Mouse (Mus musculus): Measurements from ENCODE around the gene Loxl3. TPM values are rescaled to one million over a fixed set of nuclear protein-coding genes. Genes with fewer than 3 reads are reported as not detected.

Gene Loxl3
- polyA plus RNA-seq, 1 experiment from 2014 or later: 10.1 TPM

GRCm38 (mm10) chr6:83068221-83068620 lies 34.2 kb downstream of the Loxl3 start:
- 4% methylated on average over 8 of the region's 8 CpGs for WGBS
- Histone ChIP-seq H3K4me2 (ENCODE audit: low read depth, severe bottlenecking) (no peak overlapping the region), H3K27me3 (ENCODE audit: control insufficient read depth, insufficient read depth, low read length) (peaks cover 96% of the 10 kb centered on the region), H3K4me1 (ENCODE audit: control insufficient read depth, insufficient read depth, low read length) (peaks cover 19% of the 10 kb centered on the region), H3K27ac (replicated peaks; ENCODE audit: low read depth, low read length) (no peak overlapping the region), H3K9ac (ENCODE audit: low read length) (no peak overlapping the region), H3K9me3 (ENCODE audit: control insufficient read depth, low read length) (no peaks in the 10 kb centered on the region), H3K36me3 (ENCODE audit: control insufficient read depth, insufficient read depth, low read length) (no peaks in the 10 kb centered on the region), H3K4me3 (ENCODE audit: low read depth, low read length) (no peak overlapping the region)
- DNase-seq (ENCODE audit: low spot score) (no peak), ATAC-seq (ENCODE audit: insufficient number of reproducible peaks, low FRiP score, low TSS enrichment, low read depth) (no peak)

- Histone ChIP-seq H3K9me3 (ENCODE audit: control insufficient read depth, low read length) (no peaks in the 10 kb centered on the region), H3K4me2 (ENCODE audit: low read depth, severe bottlenecking) (peak overlapping the region; percentile 25; the same call in 1 of the 2 replicates), H3K27ac (replicated peaks; ENCODE audit: low read depth, low read length) (no peak overlapping the region), H3K4me3 (ENCODE audit: low read depth, low read length) (peak overlapping the region; percentile 15; the same call in 1 of the 2 replicates), H3K9ac (ENCODE audit: low read length) (no peak overlapping the region), H3K4me1 (ENCODE audit: control insufficient read depth, insufficient read depth, low read length) (peaks cover 19% of the 10 kb centered on the region), H3K36me3 (ENCODE audit: control insufficient read depth, insufficient read depth, low read length) (no peaks in the 10 kb centered on the region), H3K27me3 (ENCODE audit: control insufficient read depth, insufficient read depth, low read length) (peaks cover 95% of the 10 kb centered on the region)
- WGBS: under 1% methylated on average over 74 of the region's 81 CpGs
- ATAC-seq (ENCODE audit: insufficient number of reproducible peaks, low FRiP score, low TSS enrichment, low read depth) (no peak), DNase-seq (ENCODE audit: low spot score) (peak; percentile 55)
These were observed 34.9 kb downstream of the Loxl3 start for GRCm38 (mm10) chr6:83068706-83069487.

GRCm38 (mm10) chr6:83069488-83070246 lies 35.7 kb downstream of the Loxl3 start:
- Histone ChIP-seq H3K4me3 (ENCODE audit: low read depth, low read length) (peak overlapping the region; percentile 27; the same call in 1 of the 2 replicates), H3K27ac (replicated peaks; ENCODE audit: low read depth, low read length) (no peak overlapping the region), H3K4me2 (ENCODE audit: low read depth, severe bottlenecking) (peak overlapping the region; percentile 39), H3K27me3 (ENCODE audit: control insufficient read depth, insufficient read depth, low read length) (peaks cover 96% of the 10 kb centered on the region), H3K9ac (ENCODE audit: low read length) (no peak overlapping the region), H3K4me1 (ENCODE audit: control insufficient read depth, insufficient read depth, low read length) (peaks cover 19% of the 10 kb centered on the region), H3K36me3 (ENCODE audit: control insufficient read depth, insufficient read depth, low read length) (no peaks in the 10 kb centered on the region), H3K9me3 (ENCODE audit: control insufficient read depth, low read length) (no peaks in the 10 kb centered on the region)
- DNase-seq (ENCODE audit: low spot score) (peak; percentile 73), ATAC-seq (ENCODE audit: insufficient number of reproducible peaks, low FRiP score, low TSS enrichment, low read depth) (no peak)
- WGBS: 1% methylated on average over 66 of the region's 69 CpGs

GRCm38 (mm10) chr6:83070247-83070310 lies 36.1 kb downstream of the Loxl3 start, which contains the start of gene Tlx2:
Gene Tlx2, minus strand, starts transcription at chr6:83070293.
- Histone ChIP-seq H3K36me3 (ENCODE audit: control insufficient read depth, insufficient read depth, low read length) (no peaks in the 10 kb centered on the region), H3K27ac (replicated peaks; ENCODE audit: low read depth, low read length) (no peak within 1 kb of the TSS), H3K27me3 (ENCODE audit: control insufficient read depth, insufficient read depth, low read length) (peaks cover 93% of the 10 kb centered on the region), H3K9ac (ENCODE audit: low read length) (no peak within 1 kb of the TSS), H3K4me2 (ENCODE audit: low read depth, severe bottlenecking) (peak within 1 kb of the TSS; percentile 39), H3K4me3 (ENCODE audit: low read depth, low read length) (peak within 1 kb of the TSS; percentile 27), H3K9me3 (ENCODE audit: control insufficient read depth, low read length) (no peaks in the 10 kb centered on the region), H3K4me1 (ENCODE audit: control insufficient read depth, insufficient read depth, low read length) (peaks cover 19% of the 10 kb centered on the region)
- ATAC-seq (ENCODE audit: insufficient number of reproducible peaks, low FRiP score, low TSS enrichment, low read depth): no peak
- DNase-seq (ENCODE audit: low spot score): no peak
- WGBS: 1% methylated on average over 10 of the region's 10 CpGs

- DNase-seq (ENCODE audit: low spot score) (peak; percentile 82), ATAC-seq (ENCODE audit: insufficient number of reproducible peaks, low FRiP score, low TSS enrichment, low read depth) (0 out of 2 replicates have a peak, but pooled peaks have one; percentile 29)
- Histone ChIP-seq H3K9ac (ENCODE audit: low read length) (no peak overlapping the region), H3K27ac (replicated peaks; ENCODE audit: low read depth, low read length) (no peak overlapping the region), H3K36me3 (ENCODE audit: control insufficient read depth, insufficient read depth, low read length) (no peaks in the 10 kb centered on the region), H3K9me3 (ENCODE audit: control insufficient read depth, low read length) (no peaks in the 10 kb centered on the region), H3K27me3 (ENCODE audit: control insufficient read depth, insufficient read depth, low read length) (peaks cover 88% of the 10 kb centered on the region), H3K4me1 (ENCODE audit: control insufficient read depth, insufficient read depth, low read length) (peaks cover 19% of the 10 kb centered on the region), H3K4me2 (ENCODE audit: low read depth, severe bottlenecking) (peak overlapping the region; percentile 39), H3K4me3 (ENCODE audit: low read depth, low read length) (peak overlapping the region; percentile 27)
- under 1% methylated on average over 58 of the region's 58 CpGs for WGBS
These were observed 36.6 kb downstream of the Loxl3 start for GRCm38 (mm10) chr6:83070311-83071219.

- H3K4me2 ChIP-seq (ENCODE audit: low read depth, severe bottlenecking): 0 out of 2 replicates have a peak overlapping the region, but pooled peaks have one; percentile 15
- no peak overlapping the region for H3K27ac ChIP-seq (replicated peaks; ENCODE audit: low read depth, low read length)
- H3K27me3 ChIP-seq (ENCODE audit: control insufficient read depth, insufficient read depth, low read length): peaks cover 81% of the 10 kb centered on the region
- 0 out of 2 replicates have a peak overlapping the region, but pooled peaks have one; percentile 2 for H3K9ac ChIP-seq (ENCODE audit: low read length)
- WGBS: 1% methylated on average over 24 of the region's 24 CpGs
- H3K36me3 ChIP-seq (ENCODE audit: control insufficient read depth, insufficient read depth, low read length): no peaks in the 10 kb centered on the region
- H3K4me3 ChIP-seq (ENCODE audit: low read depth, low read length): peak overlapping the region; percentile 14; the same call in 1 of the 2 replicates
- DNase-seq (ENCODE audit: low spot score) (peak; percentile 48), ATAC-seq (ENCODE audit: insufficient number of reproducible peaks, low FRiP score, low TSS enrichment, low read depth) (0 out of 2 replicates have a peak, but pooled peaks have one; percentile 55)
- no peaks in the 10 kb centered on the region for H3K9me3 ChIP-seq (ENCODE audit: control insufficient read depth, low read length)
- H3K4me1 ChIP-seq (ENCODE audit: control insufficient read depth, insufficient read depth, low read length): peaks cover 19% of the 10 kb centered on the region
These were observed 37.2 kb downstream of the Loxl3 start for GRCm38 (mm10) chr6:83071220-83071619.

- no peaks in the 10 kb centered on the region for H3K9me3 ChIP-seq (ENCODE audit: control insufficient read depth, low read length)
- peaks cover 16% of the 10 kb centered on the region for H3K4me1 ChIP-seq (ENCODE audit: control insufficient read depth, insufficient read depth, low read length)
- H3K9ac ChIP-seq (ENCODE audit: low read length): no peak overlapping the region
- H3K36me3 ChIP-seq (ENCODE audit: control insufficient read depth, insufficient read depth, low read length): no peaks in the 10 kb centered on the region
- DNase-seq (ENCODE audit: low spot score): no peak
- no peak overlapping the region for H3K27ac ChIP-seq (replicated peaks; ENCODE audit: low read depth, low read length)
- peaks cover 45% of the 10 kb centered on the region for H3K27me3 ChIP-seq (ENCODE audit: control insufficient read depth, insufficient read depth, low read length)
- 23% methylated on average over 2 of the region's 2 CpGs for WGBS
- no peak overlapping the region for H3K4me3 ChIP-seq (ENCODE audit: low read depth, low read length)
- ATAC-seq (ENCODE audit: insufficient number of reproducible peaks, low FRiP score, low TSS enrichment, low read depth): no peak
- H3K4me2 ChIP-seq (ENCODE audit: low read depth, severe bottlenecking): no peak overlapping the region
These were observed 41.0 kb downstream of the Loxl3 start for GRCm38 (mm10) chr6:83074979-83075378.

Measured in limb, embryonic 11.5 days (tissue).